Mouse (Mus musculus) induced T-regulatory cell, adult 2 months (primary cell): ENCODE measurements around the gene Srpk2.
"Not testable (repeated sequence)": the region's sequence is repeated elsewhere in the genome, so short reads cannot be mapped to it uniquely, and the experiment has no call there.

Experiments used
- DNase-seq: peaks from one replicate; pipeline ENCODE4 v3.0.0-alpha.2; 2012; ENCODE audit warnings: low read depth

Gene Srpk2

GRCm38 (mm10) chr5:23615586-23616269 is 68.7 kb downstream of the Srpk2 start:
- peak; percentile 60 for DNase-seq

- DNase-seq: no peak
Measured at GRCm38 (mm10) chr5:23612856-23613255, 71.6 kb downstream of the Srpk2 start.

GRCm38 (mm10) chr5:23604036-23604705 is 80.2 kb downstream of the Srpk2 start:
- peak; percentile 70 for DNase-seq

DNA sequence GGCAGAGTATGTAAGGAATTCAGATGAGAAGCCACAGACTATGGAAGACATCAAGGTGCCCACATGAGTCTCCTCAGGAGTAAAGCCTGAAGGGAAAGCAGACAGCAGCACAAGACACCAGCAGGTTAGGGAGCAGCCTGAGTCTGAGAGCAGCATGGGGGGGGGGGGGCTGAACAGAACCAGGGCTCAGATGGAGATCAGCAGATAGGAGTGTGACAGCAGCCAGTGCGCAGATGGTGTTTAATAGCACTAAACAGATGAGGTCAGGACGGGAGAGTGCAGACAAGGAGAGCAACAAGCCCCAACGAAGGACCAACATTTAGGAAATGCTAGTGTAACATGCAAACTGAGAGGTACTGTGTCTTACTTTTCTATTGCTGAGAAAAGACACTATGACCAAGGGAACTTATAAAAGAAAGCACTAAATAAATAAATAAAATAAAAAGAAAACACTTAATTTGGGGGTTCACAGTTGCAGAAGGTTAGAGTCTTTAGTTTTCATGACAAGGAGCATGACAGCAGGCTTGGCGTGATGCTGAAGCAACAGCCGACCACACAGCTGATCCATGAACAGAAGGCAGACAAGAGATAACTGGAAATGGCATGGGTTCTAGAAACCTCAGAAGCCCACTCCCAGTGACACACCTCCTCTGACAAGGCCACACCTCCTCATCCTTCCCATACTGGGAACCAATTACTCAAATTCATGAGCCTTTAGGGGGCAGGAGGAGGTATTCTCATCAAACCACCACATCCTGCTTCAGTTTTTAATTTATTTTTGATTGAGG is 84.5 kb downstream of the Srpk2 start:
- DNase-seq: no peak

DNA sequence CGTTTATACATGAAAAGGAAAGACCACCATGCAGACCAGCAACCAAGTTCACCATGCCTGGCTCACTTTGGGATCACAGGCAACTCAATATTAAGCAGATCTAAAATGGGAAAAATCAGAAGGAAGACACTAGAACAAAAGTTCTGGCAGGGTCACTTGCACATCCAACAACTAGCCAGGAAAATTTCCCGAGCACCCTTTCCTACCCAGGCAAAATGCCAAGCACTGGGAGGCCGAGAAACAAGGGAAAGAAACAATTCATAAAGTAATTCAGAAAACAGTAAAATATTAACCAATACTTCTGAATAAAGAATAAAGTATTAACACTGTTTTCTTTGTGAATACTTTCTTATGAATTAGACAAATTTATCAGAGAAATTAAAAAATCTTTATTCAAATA is 85.2 kb downstream of the Srpk2 start:
- DNase-seq: no peak

DNA sequence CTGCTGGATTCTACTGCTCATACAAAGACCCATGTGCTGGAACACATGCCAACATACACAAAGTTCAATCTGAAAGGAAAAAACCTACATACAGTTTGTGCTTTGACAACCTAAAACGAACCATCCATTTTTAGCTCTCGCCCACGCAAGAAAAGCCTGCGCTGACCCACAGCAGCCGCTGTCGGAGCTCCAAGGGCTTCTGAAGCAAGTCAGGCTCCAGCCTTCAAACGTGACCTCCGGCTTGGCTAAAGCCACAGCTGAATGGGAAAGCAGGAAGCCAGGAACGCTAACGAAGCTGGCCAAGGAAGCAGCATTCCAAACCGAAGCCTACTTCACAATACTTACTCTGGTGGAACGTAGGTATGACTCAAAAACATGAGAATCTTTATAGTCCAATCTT is 85.9 kb downstream of the Srpk2 start:
- DNase-seq: no peak

- DNase-seq: no peak
Measured at GRCm38 (mm10) chr5:23597999-23598398, 86.4 kb downstream of the Srpk2 start.

DNA sequence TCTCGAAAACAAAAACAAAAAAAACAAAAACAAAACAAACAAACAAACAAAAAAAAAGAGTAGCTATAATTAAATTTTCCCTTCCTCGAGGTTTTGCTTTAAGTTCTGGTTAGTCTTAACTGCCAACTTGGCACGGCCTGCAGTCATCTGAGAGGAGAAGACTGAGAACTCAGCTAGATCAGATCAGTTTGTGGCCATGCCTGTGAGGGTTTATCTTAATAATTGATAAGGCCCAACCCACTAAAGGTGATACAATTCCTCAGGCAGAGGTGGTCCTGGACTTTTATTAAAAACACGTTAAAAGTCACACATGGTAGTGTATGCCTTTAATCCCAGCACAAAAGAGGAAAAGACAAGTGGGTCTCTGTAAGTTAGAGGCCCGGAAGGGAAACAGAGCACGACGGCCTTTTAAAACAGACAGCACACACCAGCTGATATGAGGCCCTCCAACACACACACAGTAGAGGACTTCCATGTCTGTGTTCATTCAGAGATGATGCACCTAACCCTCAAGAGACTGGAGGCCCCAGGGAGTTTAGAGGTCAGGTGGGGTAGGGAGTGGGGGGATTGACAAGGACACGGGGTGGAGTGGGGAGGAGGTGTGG is 87.1 kb downstream of the Srpk2 start:
- DNase-seq: no peak

DNA sequence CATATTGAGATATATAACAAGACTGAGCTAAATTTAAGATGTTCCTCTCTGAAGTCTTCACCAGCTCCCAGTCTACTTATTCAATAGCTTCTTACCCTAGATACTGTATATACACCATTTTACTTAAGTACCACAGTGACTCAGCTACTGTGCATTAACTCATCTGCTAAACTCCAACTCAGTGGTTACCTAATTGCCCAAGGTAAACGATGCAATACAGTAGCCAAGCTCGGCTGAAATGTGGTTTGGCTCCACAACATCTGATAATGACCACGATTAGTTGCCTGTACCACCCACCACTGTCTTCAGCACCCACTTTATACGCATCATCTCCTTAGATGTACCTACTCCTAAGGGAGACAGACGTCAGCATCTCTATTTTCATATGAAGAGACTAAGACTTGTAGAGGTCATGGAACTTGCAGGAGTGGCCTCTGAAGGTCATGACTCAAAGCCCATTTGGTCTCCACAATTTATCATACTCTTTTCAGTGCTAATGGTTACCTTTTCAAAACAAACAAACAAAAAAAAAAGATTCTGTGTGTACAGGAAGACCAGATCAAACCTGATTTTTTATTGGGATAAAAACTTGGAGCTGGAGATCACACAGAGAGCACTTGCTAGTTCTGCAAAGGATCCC is 88.0 kb downstream of the Srpk2 start:
- DNase-seq: no peak

DNA sequence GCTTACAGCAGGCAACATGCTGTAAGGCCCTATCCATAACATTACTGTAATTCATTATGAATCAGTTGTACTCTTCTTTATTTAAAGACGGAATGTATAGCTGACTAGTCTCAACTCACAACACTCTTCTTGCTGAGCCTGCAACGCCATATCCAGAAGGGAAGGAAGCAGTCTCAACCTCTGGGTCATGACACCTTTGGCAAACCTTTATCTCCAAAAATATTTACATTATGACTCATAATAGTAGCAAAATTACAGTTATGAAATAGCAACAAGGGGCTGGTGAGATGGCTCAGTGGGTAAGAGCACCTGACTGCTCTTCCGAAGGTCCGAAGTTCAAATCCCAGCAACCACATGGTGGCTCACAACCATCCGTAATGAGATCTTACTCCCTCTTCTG is 94.1 kb downstream of the Srpk2 start:
- DNase-seq: not testable (repeated sequence)

DNA sequence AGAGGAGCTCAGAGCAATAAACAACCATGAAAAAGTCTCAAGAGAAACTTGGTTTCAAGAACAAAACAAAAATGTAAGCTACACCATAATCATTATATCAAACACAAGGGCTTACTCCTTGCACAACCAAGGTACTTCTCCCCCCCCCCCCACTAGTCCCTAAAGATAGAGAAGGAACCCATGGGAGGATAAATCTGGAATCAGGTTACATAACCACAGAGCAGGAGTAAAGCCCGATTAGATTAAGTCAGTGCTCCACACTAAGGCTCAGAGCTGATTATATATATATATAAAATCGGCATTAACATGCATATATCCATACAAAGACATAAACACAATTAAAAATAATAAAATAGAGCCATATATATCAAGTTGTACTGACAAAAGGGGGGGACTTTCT is 96.8 kb downstream of the Srpk2 start:
- DNase-seq: no peak

- no peak for DNase-seq
Measured at GRCm38 (mm10) chr5:23586531-23587453, 97.6 kb downstream of the Srpk2 start.

GRCm38 (mm10) chr5:23581484-23582060 is 102.8 kb downstream of the Srpk2 start:
- no peak for DNase-seq

- no peak for DNase-seq
Measured at GRCm38 (mm10) chr5:23579120-23579880, 105.1 kb downstream of the Srpk2 start.

DNA sequence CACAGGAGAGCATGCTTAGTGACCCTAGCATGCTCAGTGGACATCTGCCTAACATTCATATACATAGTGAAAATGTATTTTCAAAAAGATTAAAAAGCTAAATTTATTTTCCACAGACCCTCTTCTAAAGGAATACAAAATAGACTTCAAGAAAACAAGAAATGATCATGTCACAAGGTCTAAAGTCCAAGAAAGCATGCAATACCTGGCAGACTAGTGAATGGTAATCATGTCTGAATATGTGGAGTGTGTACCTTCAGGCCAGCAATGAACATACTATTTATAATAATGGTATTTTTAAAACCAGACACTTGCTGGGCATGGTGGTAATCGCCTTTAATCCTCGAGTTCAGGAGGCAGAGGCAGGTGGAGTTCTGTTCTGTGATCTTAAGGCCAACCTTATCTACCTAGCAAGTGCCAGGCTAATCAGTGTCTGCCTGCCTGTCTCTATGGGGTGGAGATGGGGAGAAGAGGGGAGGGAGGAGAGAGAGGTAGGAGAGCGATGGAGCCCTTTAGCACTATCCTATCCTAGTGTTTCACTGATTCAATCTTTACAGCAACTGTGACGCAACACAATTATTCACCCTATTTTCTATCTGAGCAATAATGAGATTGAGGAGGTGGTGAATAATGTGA is 106.0 kb downstream of the Srpk2 start:
- no peak for DNase-seq

DNA sequence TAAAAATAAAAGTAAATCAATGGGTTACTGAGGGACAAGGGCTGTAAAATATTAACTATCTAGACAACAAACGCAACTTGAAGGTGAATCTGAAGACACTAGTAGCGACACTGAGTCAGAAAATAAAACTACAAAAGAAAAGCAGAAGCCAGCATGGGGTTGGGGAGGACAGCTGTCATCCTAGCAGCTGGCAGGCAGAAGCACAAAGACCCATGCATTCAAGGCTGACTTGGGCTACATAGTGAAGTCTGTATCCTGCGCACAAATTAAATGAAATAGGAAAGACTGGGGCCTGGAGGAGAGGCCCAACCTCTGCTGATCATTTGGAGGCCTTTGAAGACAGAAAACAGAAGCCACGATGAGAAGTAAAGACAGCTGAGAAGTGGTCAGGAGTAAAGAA is 106.6 kb downstream of the Srpk2 start:
- DNase-seq: no peak

GRCm38 (mm10) chr5:23576336-23577094 is 107.9 kb downstream of the Srpk2 start:
- DNase-seq: no peak

GRCm38 (mm10) chr5:23573942-23574341 is 110.5 kb downstream of the Srpk2 start:
- DNase-seq: no peak

DNA sequence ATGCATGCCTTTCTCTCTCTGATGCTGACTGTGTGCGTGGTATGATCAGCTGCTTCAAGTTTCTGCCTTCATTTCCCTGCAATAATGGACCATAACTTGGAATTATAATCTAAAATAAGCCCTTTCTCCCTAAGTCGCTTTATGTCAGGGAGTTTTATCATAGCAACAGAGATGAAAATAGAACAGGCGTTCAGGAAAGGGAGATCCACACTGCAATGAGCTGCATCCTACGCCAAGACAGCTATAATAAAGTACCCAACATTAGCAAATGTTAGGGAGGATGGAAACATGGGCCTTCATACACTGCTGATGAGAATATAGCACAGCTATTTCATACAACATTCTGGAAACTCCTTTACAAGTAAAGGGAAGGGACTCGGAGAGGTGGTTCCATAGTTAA is 116.2 kb downstream of the Srpk2 start:
- no peak for DNase-seq
